Mouse (Mus musculus) cerebellum, adult 2 months (tissue): Measurements from ENCODE around the gene Atf6.

Experiments used
- CTCF ChIP-seq: fragments of 200-500 bp; IDR thresholded peaks from 2 replicates; pipeline ENCODE4 v1.5.1; 2011; ENCODE audit warnings: low read depth, mild to moderate bottlenecking, control low read depth, low read length, moderate library complexity, borderline replicate concordance; ENCODE audit not compliant: insufficient read depth
- POLR2A ChIP-seq: fragments of 200-500 bp; IDR thresholded peaks from 2 replicates; pipeline ENCODE4 v1.6.1; 2011; ENCODE audit warnings: low read length, control low read depth, borderline replicate concordance; ENCODE audit not compliant: insufficient read depth

DNA sequence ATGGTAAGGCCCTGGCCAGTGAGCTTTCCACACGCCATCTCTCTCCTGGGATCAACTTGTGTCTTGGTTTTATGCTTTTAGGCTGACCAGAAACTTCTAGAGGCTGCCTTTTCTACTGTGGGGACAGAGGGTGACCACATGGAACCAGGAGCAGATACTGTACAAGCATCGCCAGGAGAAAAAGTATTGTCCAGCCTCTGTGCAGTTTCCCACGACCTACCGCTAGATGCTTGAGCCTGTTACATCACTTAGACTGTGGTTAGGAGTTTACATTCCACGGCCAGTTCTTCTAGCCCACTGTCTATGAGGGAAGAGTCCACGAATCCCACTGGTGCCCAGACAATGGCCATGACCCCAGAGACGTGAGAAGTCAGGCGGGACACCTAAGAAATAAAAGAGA lies 166.0 kb downstream of the Atf6 start:
- TF ChIP-seq POLR2A (no peak), CTCF (no peak)
